In genomic region chr1:128243996-128244726, GRCm38 (mm10) we compare ENCODE assay signal across 8 mouse cellular contexts. TPM values are rescaled to one million over a fixed set of nuclear protein-coding genes. Genes with fewer than 3 reads are reported as not detected.
DNase-seq lines count a peak whose midpoint lies in the region; ATAC-seq lines count a peak whose summit lies in the region.

No protein-coding gene starts in this region.

- H3K4me3 ChIP-seq in brown adipose tissue, adult 24 weeks (ENCODE audit: insufficient read depth, low read depth, low read length), result peak overlapping the region; percentile 85
- H3K4me3 ChIP-seq in heart, embryonic 13.5 days, result peak overlapping the region; percentile 85
- H3K4me3 ChIP-seq in liver, embryonic 12.5 days, result peak overlapping the region; percentile 77
- peak overlapping the region; percentile 82 for H3K4me3 ChIP-seq in stomach, embryonic 15.5 days (replicated peaks)

- H3K9me3 ChIP-seq in heart, embryonic 13.5 days, result no peaks in the 10 kb centered on the region
- no peaks in the 10 kb centered on the region for H3K9me3 ChIP-seq in liver, embryonic 12.5 days (replicated peaks)
- H3K9me3 ChIP-seq in stomach, embryonic 15.5 days, result no peaks in the 10 kb centered on the region

- H3K4me2 ChIP-seq in heart, embryonic 13.5 days, result peak overlapping the region; percentile 85
- peak overlapping the region; percentile 94 for H3K4me2 ChIP-seq in liver, embryonic 12.5 days
- H3K4me2 ChIP-seq in stomach, embryonic 15.5 days, result peak overlapping the region; percentile 79

- H3K4me1 ChIP-seq in brown adipose tissue, adult 24 weeks (ENCODE audit: control insufficient read depth, insufficient read depth, insufficient read length, low read length), result 0 out of 2 replicates have a peak, but pooled peaks cover 2% of the 10 kb centered on the region
- peaks cover 19% of the 10 kb centered on the region for H3K4me1 ChIP-seq in heart, embryonic 13.5 days
- peaks cover 24% of the 10 kb centered on the region for H3K4me1 ChIP-seq in liver, embryonic 12.5 days
- H3K4me1 ChIP-seq in stomach, embryonic 15.5 days, result peaks cover 8% of the 10 kb centered on the region; the same call in 1 of the 2 replicates

- peak overlapping the region; percentile 89 for H3K27ac ChIP-seq in brown adipose tissue, adult 24 weeks (replicated peaks; ENCODE audit: low read depth, low read length)
- peak overlapping the region; percentile 96 for H3K27ac ChIP-seq in heart, embryonic 13.5 days (replicated peaks)
- H3K27ac ChIP-seq in liver, embryonic 12.5 days, result peak overlapping the region; percentile 89
- peak overlapping the region; percentile 86 for H3K27ac ChIP-seq in stomach, embryonic 15.5 days

- peak overlapping the region; percentile 93 for H3K9ac ChIP-seq in heart, embryonic 13.5 days
- peak overlapping the region; percentile 85 for H3K9ac ChIP-seq in liver, embryonic 12.5 days
- H3K9ac ChIP-seq in stomach, embryonic 15.5 days, result peak overlapping the region; percentile 74

- DNase-seq in CD4-positive, CD25-positive, alpha-beta regulatory T cell, adult 2 months (ENCODE audit: low read depth, low spot score), result peak; percentile 99
- peak; percentile 62 for DNase-seq in fat pad, adult 2 months (ENCODE audit: extremely low read depth, low read depth, low spot score)
- DNase-seq in kidney, postnatal 10 days, result peak; percentile 98
- DNase-seq in natural killer cell, adult 2 months (ENCODE audit: low spot score in 2 of 2), result peak; percentile 94 to 97

- peaks cover 14% of the 10 kb centered on the region for H3K36me3 ChIP-seq in heart, embryonic 13.5 days
- H3K36me3 ChIP-seq in liver, embryonic 12.5 days, result peaks cover 12% of the 10 kb centered on the region
- H3K36me3 ChIP-seq in stomach, embryonic 15.5 days, result no peaks in the 10 kb centered on the region; the same call in 1 of the 2 replicates

- no peaks in the 10 kb centered on the region for H3K27me3 ChIP-seq in heart, embryonic 13.5 days (replicated peaks)
- no peaks in the 10 kb centered on the region for H3K27me3 ChIP-seq in liver, embryonic 12.5 days (replicated peaks)
- H3K27me3 ChIP-seq in stomach, embryonic 15.5 days (replicated peaks), result no peaks in the 10 kb centered on the region

- under 1% methylated on average over 71 of the region's 71 CpGs for WGBS in heart, embryonic 13.5 days
- WGBS in liver, embryonic 12.5 days (ENCODE audit: insufficient replicate concordance), result under 1% methylated on average over 65 of the region's 71 CpGs
- WGBS in stomach, embryonic 15.5 days, result under 1% methylated on average over 69 of the region's 71 CpGs

- ATAC-seq in heart, embryonic 13.5 days (ENCODE audit: extremely low read depth, insufficient number of reproducible peaks, low FRiP score, low TSS enrichment), result peak; percentile 92
- ATAC-seq in liver, embryonic 12.5 days, result peak; percentile 92
- ATAC-seq in stomach, embryonic 15.5 days (ENCODE audit: insufficient read depth, low FRiP score, low read depth), result peak; percentile 97

RNA-seq across cellular contexts. Expression of gene Ubxn4, which starts 0.4 kb away (rescaled TPM):
- 57.3 and 61.0 TPM in 2 replicates for polyA plus RNA-seq in brown adipose tissue, adult 24 weeks (2012; ENCODE audit: insufficient read depth, insufficient read length, missing spikeins)
- 49.2 and 63.6 TPM in 2 replicates for polyA plus RNA-seq in heart, embryonic 13.5 days (2015; fragmentation: Nextera tagmentation; extraction: Ambion mirVana)
- polyA plus RNA-seq in liver, embryonic 12.5 days (2016; fragmentation: Nextera tagmentation; extraction: Ambion mirVana), result 43.1 and 43.5 TPM in 2 replicates
- polyA plus RNA-seq in stomach, embryonic 15.5 days (2015; fragmentation: Nextera tagmentation; extraction: Ambion mirVana), result 77.6 and 77.7 TPM in 2 replicates

Comparison
In these comparisons a context has a peak if more than half of its experiments do, and no peak if none do; other contexts are left out.
1. Peak in every context shown above with its lines: DNase-seq, ATAC-seq, H3K4me3 ChIP-seq and H3K27ac ChIP-seq.